Mouse (Mus musculus) right cerebral cortex, adult 2 months (tissue): ENCODE results near the gene Olfr803.

Experiments used
- DNase-seq, 2 experiments: peaks; one replicate each; pipeline ENCODE4 v3.0.0; 2021 to 2022; ENCODE audit warnings: low spot score in 2 of 2

Olfr803 gene

GRCm38 (mm10) chr10:129694186-129694585 is at the start of gene Olfr803:
Gene Olfr803 (minus strand): TSS chr10:129694286.
- DNase-seq: no peak

GRCm38 (mm10) chr10:129741821-129742220 is 47.7 kb upstream of the Olfr803 start, which contains the start of gene Olfr806:
Gene Olfr806 (minus strand): TSS chr10:129741921.
- DNase-seq: no peak

GRCm38 (mm10) chr10:129729275-129729674 is 35.2 kb upstream of the Olfr803 start, which contains the start of gene Olfr805:
Gene Olfr805 (minus strand): TSS chr10:129729375.
- no peak for DNase-seq

- no peak for DNase-seq
Observed at GRCm38 (mm10) chr10:129702910-129703309, 8.8 kb upstream of the Olfr803 start, which contains the start of gene Olfr804. Gene Olfr804 (plus strand): TSS chr10:129703210.

- DNase-seq: no peak
Observed at GRCm38 (mm10) chr10:129688069-129688468, 6.0 kb downstream of the Olfr803 start, which contains the start of gene Olfr802. Gene Olfr802 (minus strand): TSS chr10:129688169.

- no peak for DNase-seq
Observed at GRCm38 (mm10) chr10:129673765-129674164, 20.3 kb downstream of the Olfr803 start, which contains the start of gene Olfr801. Gene Olfr801 (minus strand): TSS chr10:129673865.

GRCm38 (mm10) chr10:129657394-129657793 is 36.7 kb downstream of the Olfr803 start, which contains the start of gene Olfr800:
Gene Olfr800 (plus strand): TSS chr10:129657694.
- DNase-seq: no peak

- DNase-seq: no peak
Observed at GRCm38 (mm10) chr10:129651763-129652162, 42.3 kb downstream of the Olfr803 start.
